Mouse (Mus musculus): ENCODE measurements at regions not wholly inside any gene's neighbourhood (a gene's known extent, or its start where the extent isn't known, plus 50 kb on each side); places are given as distances from the start of the nearest gene placed in this dataset.

DNA sequence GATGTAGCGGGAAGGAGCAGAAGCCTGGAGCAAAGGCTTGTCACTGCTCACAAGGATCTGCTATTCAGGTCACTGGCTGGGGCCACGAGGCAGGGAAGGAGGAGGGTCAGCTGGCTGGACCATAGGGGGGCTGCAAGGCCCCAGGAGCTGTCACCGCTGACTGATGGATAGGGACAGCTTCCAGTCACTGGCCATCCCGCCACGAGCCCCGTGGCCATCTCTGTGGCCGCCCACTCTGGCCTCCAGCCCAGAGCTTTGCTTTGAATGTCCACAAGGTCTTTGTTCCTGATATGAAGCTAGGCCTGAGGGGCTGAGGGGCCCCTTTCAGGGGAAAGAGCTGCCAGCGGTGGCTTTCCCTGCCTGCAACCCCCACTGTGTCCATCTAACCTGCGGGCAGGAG lies 111.9 kb downstream of the Mn1 start:
- TF ChIP-seq POLR2A (IDR thresholded peaks at IDR 0.05; ENCODE audit: insufficient read depth, low read depth, low read length) (no peak), EP300 (IDR thresholded peaks at IDR 0.05; ENCODE audit: insufficient read depth, low read depth, low read length) (no peak)
